Mouse (Mus musculus) neural tube, embryonic 12.5 days (tissue): ENCODE measurements around the gene Rapgef3. TPM values are rescaled to one million over a fixed set of nuclear protein-coding genes. Genes with fewer than 3 reads are reported as not detected.

ENCODE experiments used
- ATAC-seq: fragments of 200-750 bp; cut with Nextera tagmentation; 2 replicates; pipeline ENCODE4 v1.8.0; 2017; ENCODE audit warnings: low read depth, mild to moderate bottlenecking, moderate TSS enrichment, moderate library complexity; ENCODE audit not compliant: low FRiP score
- H3K27ac ChIP-seq: fragments of 300-500 bp; sonication (generic); 2 replicates; pipeline ENCODE4 v1.5.1; 2016
- H3K27me3 ChIP-seq: fragments of 300-500 bp; sonication (generic); replicated peaks from 2 replicates; pipeline ENCODE4 v1.6.1; 2016; ENCODE audit warnings: mild to moderate bottlenecking
- H3K36me3 ChIP-seq: fragments of 300-500 bp; sonication (generic); 2 replicates; pipeline ENCODE4 v1.6.1; 2016; ENCODE audit warnings: mild to moderate bottlenecking
- H3K4me1 ChIP-seq: fragments of 300-500 bp; sonication (generic); 2 replicates; pipeline ENCODE4 v1.6.1; 2016
- H3K4me2 ChIP-seq: fragments of 300-500 bp; sonication (generic); replicated peaks from 2 replicates; pipeline ENCODE4 v1.6.1; 2016; ENCODE audit warnings: mild to moderate bottlenecking
- H3K4me3 ChIP-seq: fragments of 300-500 bp; sonication (generic); 2 replicates; pipeline ENCODE4 v1.5.1; 2016
- H3K9ac ChIP-seq: fragments of 300-500 bp; sonication (generic); 2 replicates; pipeline ENCODE4 v1.6.1; 2016; ENCODE audit warnings: mild to moderate bottlenecking
- H3K9me3 ChIP-seq: fragments of 300-500 bp; sonication (generic); 2 replicates; pipeline ENCODE4 v1.6.1; 2016; ENCODE audit warnings: mild to moderate bottlenecking
- WGBS: fragments of 180-500 bp; shearing (Covaris S2); methylation state at CpG from one replicate; pipeline ENCODE4 v1.1.7; 2016; 5-methylcytosine and 5-hydroxymethylcytosine counted together
- polyA plus RNA-seq: library from polyadenylated mRNA; unstranded; fragments of >200 nt; fragmentation: Nextera tagmentation; extraction: Ambion mirVana; gene quantifications from 2 replicates; pipeline ENCODE4 v1.2.1, GENCODE M21; 2016

Gene Rapgef3
- polyA plus RNA-seq, 1 experiment from 2014 or later, result 11.9 TPM

- H3K4me1 ChIP-seq, result peaks cover 16% of the 10 kb centered on the region
- no peaks in the 10 kb centered on the region for H3K9me3 ChIP-seq
- H3K27me3 ChIP-seq, result no peaks in the 10 kb centered on the region
These were observed 62.3 kb downstream of the Rapgef3 start, which contains the start of gene Rpap3 for GRCm38 (mm10) chr15:97705211-97706050. TSS of gene Rpap3 (minus strand) at chr15:97705825.

GRCm38 (mm10) chr15:97696616-97697015 is 71.2 kb downstream of the Rapgef3 start:
- H3K9me3 ChIP-seq, result no peaks in the 10 kb centered on the region
- ATAC-seq, result no peak
- peaks cover 87% of the 10 kb centered on the region for H3K36me3 ChIP-seq
- no peaks in the 10 kb centered on the region for H3K27me3 ChIP-seq
- H3K4me2 ChIP-seq, result no peak overlapping the region
- no peak overlapping the region for H3K4me3 ChIP-seq
- no peak overlapping the region for H3K9ac ChIP-seq
- H3K27ac ChIP-seq, result no peak overlapping the region
- H3K4me1 ChIP-seq, result no peaks in the 10 kb centered on the region
- 92% methylated on average over 10 of the region's 10 CpGs for WGBS

More at GRCm38 (mm10) chr15:97705211-97706050, 62.3 kb downstream of the Rapgef3 start, which contains the start of gene Rpap3:
- Histone ChIP-seq H3K9ac (peak within 1 kb of the TSS; percentile 86), H3K27ac (peak within 1 kb of the TSS; percentile 26; the same call in 1 of the 2 replicates), H3K36me3 (peaks cover 24% of the 10 kb centered on the region), H3K4me3 (peak within 1 kb of the TSS; percentile 95), H3K4me2 (peak within 1 kb of the TSS; percentile 78)
- WGBS, result under 1% methylated on average over 71 of the region's 71 CpGs
- ATAC-seq, result peak; percentile 89

Other genes with a start within 250 kb of the Rapgef3 start
- gene Rpap3, start 62.1 kb downstream of the Rapgef3 start, polyA plus RNA-seq, result 35.7 and 40.3 TPM in 2 replicates
- 0.23 and 0.45 TPM in 2 replicates for gene Endou, start 36.6 kb downstream of the Rapgef3 start, polyA plus RNA-seq
- gene Slc48a1, start 10.5 kb upstream of the Rapgef3 start, polyA plus RNA-seq, result 41.4 and 44.9 TPM in 2 replicates
- 28.9 and 29.7 TPM in 2 replicates for gene Hdac7, start 76.5 kb upstream of the Rapgef3 start, polyA plus RNA-seq
- gene Vdr, start 142.7 kb upstream of the Rapgef3 start, polyA plus RNA-seq, result 0.09 and 0.41 TPM in 2 replicates
- 50.2 and 50.8 TPM in 2 replicates for gene Tmem106c, start 196.2 kb upstream of the Rapgef3 start, polyA plus RNA-seq
- gene Col2a1, start 236.7 kb upstream of the Rapgef3 start, polyA plus RNA-seq, result 182 and 193 TPM in 2 replicates